Mouse (Mus musculus) liver (tissue): ENCODE measurements around the gene Ssbp1.

ENCODE experiments used
- DNase-seq: peaks from one replicate; pipeline ENCODE4 v3.0.0-alpha.2; 2020; ENCODE audit warnings: mixed read lengths

Gene Ssbp1

DNA sequence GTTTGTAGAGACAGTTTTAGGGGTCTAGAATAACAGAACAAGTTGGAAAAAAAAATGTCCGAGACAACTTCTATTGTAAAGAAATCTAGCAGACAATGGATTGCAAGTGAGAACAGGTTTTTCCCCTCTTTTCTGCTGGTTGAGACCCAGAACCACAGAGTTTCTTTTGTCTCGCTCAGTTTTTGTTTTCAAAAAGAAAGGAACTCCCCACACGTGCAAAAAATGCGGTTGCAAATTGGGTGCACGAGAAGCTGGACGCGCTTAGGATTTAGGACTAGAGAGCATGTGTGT is 513 bp downstream of the Ssbp1 start:
- DNase-seq = no peak

DNA sequence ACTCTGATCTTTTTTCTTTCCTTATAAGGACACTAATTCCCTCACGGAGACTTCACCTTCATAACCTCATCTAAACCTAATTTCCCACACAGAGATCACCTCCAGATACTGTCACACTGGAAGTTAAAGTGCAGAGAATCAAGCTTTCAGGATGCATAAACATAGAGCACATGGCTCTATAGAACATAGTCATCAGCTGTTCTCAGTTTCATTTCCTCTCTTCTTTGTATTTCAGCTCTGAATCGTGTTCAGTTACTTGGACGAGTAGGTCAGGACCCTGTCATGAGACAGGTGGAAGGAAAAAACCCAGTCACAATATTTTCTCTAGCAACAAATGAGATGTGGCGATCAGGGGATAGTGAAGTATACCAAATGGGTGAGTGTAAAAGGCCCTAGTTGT is 5.0 kb downstream of the Ssbp1 start:
- no peak for DNase-seq

DNA sequence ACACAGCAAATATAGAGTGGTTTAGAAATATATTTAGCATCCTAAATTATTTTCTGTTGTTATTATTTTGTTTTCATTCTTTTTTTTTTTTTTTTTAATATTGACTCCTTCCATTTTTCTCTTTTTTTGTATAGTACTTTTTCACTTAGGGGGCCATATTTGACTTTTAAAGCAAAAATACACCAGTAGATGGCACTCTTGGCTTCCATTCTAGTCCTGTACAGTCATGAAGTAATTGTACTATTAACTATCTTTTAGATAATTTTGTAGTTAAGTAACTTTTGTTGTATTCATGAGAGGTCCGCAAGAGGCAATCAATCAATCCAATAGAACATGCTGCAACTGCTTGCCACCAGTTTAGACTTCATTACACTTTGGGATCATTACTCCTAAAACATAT is 8.6 kb downstream of the Ssbp1 start:
- no peak for DNase-seq

DNA sequence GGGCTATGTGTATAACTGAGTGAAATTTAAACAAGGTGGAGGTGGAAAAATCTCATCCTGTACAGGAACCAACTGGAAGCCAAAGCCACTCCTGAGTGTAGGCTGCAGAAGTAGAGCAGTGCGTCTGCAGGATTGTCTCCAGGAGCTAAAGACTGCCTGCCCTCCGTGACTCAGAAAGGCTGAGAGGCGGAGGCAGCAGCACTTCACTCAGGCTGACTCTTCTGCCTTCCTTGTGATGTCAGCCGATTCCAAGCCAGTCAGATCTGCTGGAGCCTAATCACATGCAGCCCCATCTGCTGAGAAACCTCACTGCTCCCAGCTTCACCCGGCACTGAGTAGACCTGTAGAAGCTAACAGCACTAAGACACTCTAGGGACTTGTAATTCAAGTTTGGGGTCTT is 11.2 kb downstream of the Ssbp1 start:
- no peak for DNase-seq

DNA sequence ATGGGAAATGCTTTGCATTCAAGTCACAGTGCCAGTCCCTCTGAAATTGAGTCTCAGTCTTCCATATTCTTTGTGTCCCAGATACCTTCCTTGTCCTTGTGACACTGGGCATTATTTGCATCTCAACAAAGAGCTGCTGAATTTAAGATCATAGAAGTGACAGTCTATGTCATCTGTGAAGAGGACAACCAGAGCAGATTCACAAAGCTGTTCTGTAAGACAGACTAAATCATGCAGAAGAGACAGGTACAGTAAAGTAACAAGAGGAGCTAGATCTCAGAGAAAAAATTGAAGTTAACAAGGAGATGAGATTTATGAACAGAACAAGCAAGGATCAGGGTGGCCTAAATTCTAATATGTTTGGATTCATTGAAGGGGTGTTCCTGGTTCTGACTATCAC is 19.8 kb downstream of the Ssbp1 start, which contains the start of gene Tas2r137:
Gene Tas2r137 (plus strand): TSS at position 301 of the 400 bp plus-strand sequence.
- no peak for DNase-seq

DNA sequence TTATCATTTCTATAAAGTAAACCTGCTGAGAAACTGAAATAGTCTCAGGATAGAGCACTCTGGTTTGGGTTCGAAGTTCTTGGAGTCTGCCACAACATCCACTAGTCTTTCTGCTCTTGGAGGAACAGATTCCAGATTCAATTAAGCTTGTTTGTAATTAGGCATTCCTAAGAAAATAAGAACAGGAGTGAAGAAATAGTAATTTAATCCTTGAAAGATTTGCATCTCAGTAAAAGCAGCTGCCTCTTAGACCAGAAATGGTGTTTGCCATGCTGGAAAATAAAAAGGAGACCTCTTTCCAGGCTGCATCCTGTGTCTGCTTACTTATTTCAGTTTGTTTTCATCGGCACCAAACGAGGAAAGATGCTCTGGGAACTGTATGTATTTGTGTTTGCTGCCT is 22.1 kb downstream of the Ssbp1 start, which contains the start of gene Tas2r108:
Gene Tas2r108 (plus strand): TSS at position 301 of the 400 bp plus-strand sequence.
- no peak for DNase-seq

DNA sequence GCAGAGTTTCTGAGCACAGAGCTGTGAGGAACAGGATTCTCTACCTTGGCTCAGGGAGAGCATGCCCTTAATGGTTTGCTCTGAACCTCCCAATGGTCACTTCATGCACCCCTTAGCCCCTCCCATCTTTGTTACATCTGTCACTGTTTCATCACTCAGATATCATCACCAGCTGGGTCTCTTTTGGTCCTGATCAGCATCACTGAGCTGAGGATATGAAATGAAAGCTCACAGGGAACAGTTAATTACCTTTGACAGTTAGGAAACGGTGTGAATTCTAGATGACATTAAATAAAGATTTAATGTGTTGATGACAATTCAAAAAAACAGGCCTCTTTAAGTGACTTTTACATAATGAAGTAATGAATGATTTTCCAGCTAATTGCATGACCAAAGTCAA is 48.3 kb downstream of the Ssbp1 start, which contains the start of gene Prss37:
Gene Prss37 (minus strand): TSS at position 101 of the 400 bp plus-strand sequence.
- no peak for DNase-seq
